Mouse (Mus musculus) hindbrain, postnatal 0 days (tissue): ENCODE data around the gene Bpifb9a. TPM values are rescaled to one million over a fixed set of nuclear protein-coding genes. Genes with fewer than 3 reads are reported as not detected.
A peak's percentile ranks its signal among the peaks of the same experiment; 100 is the strongest.
"Not testable (repeated sequence)": the region's sequence is repeated elsewhere in the genome, so short reads cannot be mapped to it uniquely, and the experiment has no call there.

Source experiments
- ATAC-seq: fragments of 200-750 bp; cut with Nextera tagmentation; 2 replicates; pipeline ENCODE4 v1.8.0; 2017; ENCODE audit warnings: mild to moderate bottlenecking, moderate TSS enrichment, moderate library complexity
- DNase-seq: peaks from one replicate; pipeline ENCODE4 v3.0.0-alpha.2; 2015; ENCODE audit warnings: low spot score
- H3K27ac ChIP-seq: fragments of 300-500 bp; sonication (generic); 2 replicates; pipeline ENCODE4 v1.5.1; 2014; ENCODE audit warnings: mild to moderate bottlenecking
- H3K27me3 ChIP-seq: fragments of 300-500 bp; sonication (generic); 2 replicates; pipeline ENCODE4 v1.6.1; 2014; ENCODE audit warnings: low read length, mixed read lengths; ENCODE audit not compliant: insufficient read depth
- H3K36me3 ChIP-seq: fragments of 300-500 bp; sonication (generic); 2 replicates; pipeline ENCODE4 v1.6.1; 2014; ENCODE audit warnings: low read length, mixed read lengths; ENCODE audit not compliant: insufficient read depth
- H3K4me1 ChIP-seq: fragments of 300-500 bp; sonication (generic); 2 replicates; pipeline ENCODE4 v1.6.1; 2014; ENCODE audit warnings: antibody characterized with exemption, low read length, mixed read lengths; ENCODE audit not compliant: insufficient read depth
- H3K4me2 ChIP-seq: fragments of 300-500 bp; sonication (generic); 2 replicates; pipeline ENCODE4 v1.6.1; 2014; ENCODE audit warnings: low read depth, mild to moderate bottlenecking, low read length, moderate library complexity, mixed read lengths
- H3K4me3 ChIP-seq: fragments of 300-500 bp; sonication (generic); 2 replicates; pipeline ENCODE4 v1.5.1; 2014; ENCODE audit warnings: low read length
- H3K9ac ChIP-seq: fragments of 300-500 bp; sonication (generic); replicated peaks from 2 replicates; pipeline ENCODE4 v1.6.1; 2014; ENCODE audit warnings: mild to moderate bottlenecking, low read length, moderate library complexity, mixed read lengths
- H3K9me3 ChIP-seq: fragments of 300-500 bp; sonication (generic); 2 replicates; pipeline ENCODE4 v1.6.1; 2016; ENCODE audit warnings: low read length, mixed read lengths
- CTCF ChIP-seq: IDR thresholded peaks from 2 replicates; pipeline ENCODE4 v1.5.1; 2016; ENCODE audit warnings: antibody characterized with exemption, control low read depth, low read depth
- WGBS: fragments of 180-500 bp; shearing (Covaris S2); extraction: QIAGEN DNeasy Blood & Tissue Kit; methylation state at CpG from one replicate; pipeline ENCODE4 v1.1.7; 2014; 5-methylcytosine and 5-hydroxymethylcytosine counted together
- polyA plus RNA-seq: library from polyadenylated mRNA; unstranded; fragments of >200 nt; fragmentation: Nextera tagmentation; extraction: Ambion mirVana; gene quantifications from 2 replicates; pipeline ENCODE4 v1.2.1, GENCODE M21; 2015
- total RNA-seq: library from RNA; depleted of rRNA; stranded (reverse); fragments of >200 nt; gene quantifications from 2 replicates; pipeline ENCODE4 v1.2.3, GENCODE M21; 2014; rRNA removed

Gene Bpifb9a
- total and polyA plus RNA-seq, 2 experiments from 2014 or later = 0.44 TPM; not detected in 1

DNA sequence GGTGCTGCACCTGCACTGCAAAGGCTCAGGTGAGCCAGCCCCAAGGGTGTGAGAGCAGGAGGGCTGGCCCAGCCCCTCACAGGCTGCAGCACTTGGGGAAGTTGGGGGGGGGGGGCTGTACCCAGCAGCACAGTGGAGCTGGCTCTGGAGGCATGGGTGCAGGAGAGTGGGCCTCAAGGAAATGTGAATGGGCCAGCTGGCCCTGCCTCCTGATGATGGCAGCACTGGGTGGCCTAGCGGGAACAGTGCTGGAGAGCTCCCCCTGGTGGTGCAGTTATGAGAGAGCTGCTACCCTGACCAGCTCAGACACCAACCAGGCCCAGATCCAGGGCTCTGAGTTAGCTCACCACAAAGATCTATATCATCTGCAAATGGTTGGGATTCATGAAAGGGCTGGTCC is 42.8 kb downstream of the Bpifb9a start:
- Histone ChIP-seq H3K27me3 (no peaks in the 10 kb centered on the region), H3K4me2 (no peak overlapping the region), H3K9me3 (no peaks in the 10 kb centered on the region), H3K36me3 (no peaks in the 10 kb centered on the region), H3K4me3 (no peak overlapping the region), H3K27ac (no peak overlapping the region), H3K9ac (no peak overlapping the region), H3K4me1 (no peaks in the 10 kb centered on the region)
- DNase-seq (peak; percentile 74), ATAC-seq (no peak)
- 25% methylated on average over 1 of the region's 1 CpGs for WGBS
- TF ChIP-seq CTCF = peak; percentile 82

DNA sequence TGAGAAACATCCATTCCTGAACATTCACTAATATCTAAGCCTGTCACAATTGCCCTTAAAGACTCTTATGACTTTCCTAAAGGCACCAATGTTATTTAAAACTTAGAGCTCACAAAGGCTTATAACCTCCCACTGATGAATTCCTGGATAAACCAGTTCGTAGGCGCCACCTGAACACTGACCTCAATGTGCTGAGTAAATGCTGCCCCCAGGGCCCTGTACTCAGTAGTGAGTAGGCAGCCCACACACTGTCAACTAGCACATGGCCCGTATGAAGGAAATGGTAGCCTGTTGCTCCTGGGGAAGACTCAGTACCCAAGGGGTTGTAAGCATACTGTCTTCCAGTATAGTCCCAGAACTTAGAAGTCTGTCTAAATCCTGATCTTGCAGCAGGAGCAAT is 44.1 kb downstream of the Bpifb9a start:
- Histone ChIP-seq H3K9ac (no peak overlapping the region), H3K9me3 (no peaks in the 10 kb centered on the region), H3K4me1 (no peaks in the 10 kb centered on the region), H3K4me2 (no peak overlapping the region), H3K36me3 (no peaks in the 10 kb centered on the region), H3K27me3 (no peaks in the 10 kb centered on the region), H3K27ac (no peak overlapping the region), H3K4me3 (no peak overlapping the region)
- TF ChIP-seq CTCF = no peak
- 82% methylated on average over 3 of the region's 3 CpGs for WGBS
- DNase-seq (no peak), ATAC-seq (no peak)

DNA sequence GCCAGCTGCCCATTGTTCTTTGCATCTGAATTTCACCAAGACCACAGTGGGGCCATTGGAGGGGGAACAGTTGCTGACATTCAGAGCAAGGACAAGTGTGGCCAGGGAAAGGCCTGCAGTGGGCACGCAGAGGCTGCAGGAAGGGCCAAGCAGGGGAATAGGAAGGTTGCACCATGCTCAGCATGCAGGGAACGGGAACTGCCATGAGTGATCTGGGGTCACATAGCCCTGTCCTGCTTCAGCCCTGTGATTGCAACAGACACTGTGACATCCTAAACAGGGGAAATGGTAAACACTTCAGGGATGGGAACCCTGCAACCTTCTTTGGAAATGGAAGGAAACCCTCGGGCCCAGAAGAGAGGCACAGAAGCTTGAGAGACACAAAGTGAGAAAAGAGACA is 47.0 kb downstream of the Bpifb9a start:
- H3K36me3 ChIP-seq, H3K9ac ChIP-seq, H3K27ac ChIP-seq, H3K27me3 ChIP-seq, ATAC-seq, H3K4me1 ChIP-seq, H3K9me3 ChIP-seq, DNase-seq, H3K4me2 ChIP-seq, H3K4me3 ChIP-seq: not testable (repeated sequence)
- 100% methylated on average over 1 of the region's 3 CpGs for WGBS

DNA sequence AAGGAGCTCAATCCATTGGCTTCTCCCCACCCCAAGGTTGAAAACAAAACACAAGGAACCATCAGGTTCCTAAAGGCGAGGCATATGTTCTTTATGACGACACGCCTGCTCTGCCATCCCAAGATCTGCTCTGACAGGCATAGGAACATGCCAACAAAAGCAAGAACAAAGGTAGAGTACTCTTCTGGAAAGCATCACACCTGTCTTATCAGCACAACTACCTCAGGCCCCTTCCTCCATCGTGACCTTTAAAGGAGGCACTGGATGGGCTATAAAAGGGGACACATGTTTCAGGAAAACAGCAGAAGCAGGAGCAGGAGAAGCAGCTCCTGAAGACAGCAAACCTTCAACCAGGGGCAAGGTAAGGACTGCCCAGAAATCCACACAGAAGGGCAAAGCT is 49.3 kb downstream of the Bpifb9a start, which contains the start of gene Bpifb9b:
TSS of gene Bpifb9b (plus strand) at position 301 of the 400 bp plus-strand sequence.
- H3K27me3 ChIP-seq, ATAC-seq, H3K36me3 ChIP-seq, H3K9me3 ChIP-seq, H3K9ac ChIP-seq, H3K27ac ChIP-seq, DNase-seq, H3K4me1 ChIP-seq, H3K4me3 ChIP-seq, H3K4me2 ChIP-seq: not testable (repeated sequence)
- 84% methylated on average over 4 of the region's 4 CpGs for WGBS

DNA sequence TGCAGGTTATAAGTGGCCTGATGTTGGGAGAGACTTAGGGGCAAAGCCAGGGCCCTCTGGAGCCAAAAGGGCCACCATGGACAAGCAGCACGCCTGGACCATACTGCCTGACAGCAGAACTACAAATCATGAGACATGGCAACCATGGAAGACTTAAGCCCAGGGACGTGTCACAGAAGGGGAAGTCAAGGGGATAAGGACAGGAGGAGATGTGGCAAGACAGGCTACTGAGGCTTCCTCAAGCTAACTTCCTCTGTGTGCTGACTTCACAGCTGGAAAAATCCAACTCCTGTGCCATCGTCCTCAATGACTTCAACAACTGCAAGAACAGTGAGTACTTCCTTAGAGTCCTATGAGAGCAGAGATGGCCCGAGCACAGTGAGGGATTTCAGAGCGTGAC is 56.1 kb downstream of the Bpifb9a start:
- H3K27ac ChIP-seq, ATAC-seq, DNase-seq, H3K4me1 ChIP-seq, H3K36me3 ChIP-seq, H3K27me3 ChIP-seq, H3K9ac ChIP-seq, H3K4me3 ChIP-seq, H3K9me3 ChIP-seq, H3K4me2 ChIP-seq: not testable (repeated sequence)
- 79% methylated on average over 5 of the region's 5 CpGs for whole genome bisulfite sequencing

Other genes with a start within 250 kb of the Bpifb9a start
- 0.86 TPM in 1 of 2 replicates, not detected in the other for gene Bpifa2, start 249.6 kb upstream of the Bpifb9a start, total RNA-seq
- gene Bpifa2, start 249.6 kb upstream of the Bpifb9a start, polyA plus RNA-seq = not detected in 2 replicates
- not detected in 2 replicates for gene Bpifa3, start 127.5 kb upstream of the Bpifb9a start, total RNA-seq
- gene Bpifa3, start 127.5 kb upstream of the Bpifb9a start, polyA plus RNA-seq = not detected in 2 replicates
- 3.4 TPM in 1 of 2 replicates, not detected in the other for gene Bpifa1, start 115.0 kb upstream of the Bpifb9a start, total RNA-seq
- gene Bpifa1, start 115.0 kb upstream of the Bpifb9a start, polyA plus RNA-seq = 0.54 and 0.86 TPM in 2 replicates
- gene Bpifa5, start 95.2 kb upstream of the Bpifb9a start, total RNA-seq = not detected in 2 replicates
- 0.16 TPM in 1 of 2 replicates, not detected in the other for gene Bpifa5, start 95.2 kb upstream of the Bpifb9a start, polyA plus RNA-seq
- 0.10 TPM in 1 of 2 replicates, not detected in the other for gene Bpifb1, start 67.0 kb upstream of the Bpifb9a start, total RNA-seq
- gene Bpifb1, start 67.0 kb upstream of the Bpifb9a start, polyA plus RNA-seq = 0.26 and 0.35 TPM in 2 replicates
- 0.29 TPM in 1 of 2 replicates, not detected in the other for gene Bpifb5, start 34.1 kb upstream of the Bpifb9a start, total RNA-seq
- gene Bpifb5, start 34.1 kb upstream of the Bpifb9a start, polyA plus RNA-seq = 0.34 and 0.35 TPM in 2 replicates
- 0.11 and 0.68 TPM in 2 replicates for gene Bpifb9b, start 49.4 kb downstream of the Bpifb9a start, total RNA-seq
- 0.16 and 0.29 TPM in 2 replicates for gene Bpifb9b, start 49.4 kb downstream of the Bpifb9a start, polyA plus RNA-seq
- gene Cdk5rap1, start 115.2 kb downstream of the Bpifb9a start, total RNA-seq = 9.6 and 13.2 TPM in 2 replicates
- 5.0 and 6.6 TPM in 2 replicates for gene Cdk5rap1, start 115.2 kb downstream of the Bpifb9a start, polyA plus RNA-seq
- 40.4 and 41.1 TPM in 2 replicates for gene Snta1, start 150.2 kb downstream of the Bpifb9a start, total RNA-seq
- gene Snta1, start 150.2 kb downstream of the Bpifb9a start, polyA plus RNA-seq = 20.0 and 20.1 TPM in 2 replicates
- 48.3 and 51.7 TPM in 2 replicates for gene Cbfa2t2, start 178.6 kb downstream of the Bpifb9a start, total RNA-seq
- 31.6 and 33.4 TPM in 2 replicates for gene Cbfa2t2, start 178.6 kb downstream of the Bpifb9a start, polyA plus RNA-seq